Mouse (Mus musculus): ENCODE results near the gene Thpo.

Thpo gene

DNA sequence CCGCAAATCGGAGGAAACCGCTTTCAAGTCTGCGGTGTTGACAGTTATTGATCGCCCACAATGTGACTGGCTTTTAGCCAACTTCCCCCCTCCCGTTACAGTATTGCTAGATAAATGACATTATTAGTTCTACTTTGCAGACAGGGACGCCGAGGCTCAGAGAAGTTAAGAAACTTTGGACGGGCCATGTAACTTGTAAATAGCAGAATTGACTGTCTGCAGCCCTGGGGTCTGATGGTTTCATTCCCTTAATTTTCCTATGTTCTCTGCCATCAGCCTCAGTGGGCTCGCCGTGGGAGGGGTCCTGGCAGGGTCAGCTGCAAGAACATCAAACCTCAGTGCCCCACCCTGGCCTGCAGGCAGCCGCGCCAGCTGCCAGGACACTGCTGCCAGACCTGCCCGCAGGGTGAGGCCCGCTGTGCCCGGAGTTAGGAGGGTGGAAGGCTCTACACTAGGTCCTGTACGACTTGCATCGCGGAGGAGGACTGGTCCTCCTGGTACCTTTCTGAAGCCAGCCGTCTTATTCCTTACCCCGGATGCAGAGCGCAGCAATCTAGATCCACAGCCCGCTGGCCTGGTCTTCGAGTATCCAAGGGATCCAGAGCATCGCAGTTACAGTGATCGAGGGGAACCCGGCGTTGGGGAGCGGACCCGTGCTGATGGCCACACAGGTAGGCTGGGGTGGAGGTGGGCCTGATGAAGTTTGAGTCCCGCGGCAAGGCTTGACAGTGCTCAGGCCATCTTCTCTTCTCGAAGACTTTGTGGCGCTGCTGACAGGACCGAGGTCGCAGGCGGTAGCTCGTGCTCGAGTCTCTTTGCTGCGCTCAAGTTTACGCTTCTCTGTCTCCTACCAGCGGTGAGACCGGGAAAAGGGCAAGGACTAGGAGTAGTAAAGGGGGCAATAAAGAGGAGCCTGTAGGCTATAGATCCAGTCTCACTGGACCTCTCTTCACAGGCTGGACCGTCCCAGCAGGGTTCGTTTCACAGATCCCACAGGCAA lies at the start of gene Thpo:
Gene Thpo, minus strand, starts transcription at position 781 of the 1,000 bp plus-strand sequence.
- no peak for DNase-seq

DNA sequence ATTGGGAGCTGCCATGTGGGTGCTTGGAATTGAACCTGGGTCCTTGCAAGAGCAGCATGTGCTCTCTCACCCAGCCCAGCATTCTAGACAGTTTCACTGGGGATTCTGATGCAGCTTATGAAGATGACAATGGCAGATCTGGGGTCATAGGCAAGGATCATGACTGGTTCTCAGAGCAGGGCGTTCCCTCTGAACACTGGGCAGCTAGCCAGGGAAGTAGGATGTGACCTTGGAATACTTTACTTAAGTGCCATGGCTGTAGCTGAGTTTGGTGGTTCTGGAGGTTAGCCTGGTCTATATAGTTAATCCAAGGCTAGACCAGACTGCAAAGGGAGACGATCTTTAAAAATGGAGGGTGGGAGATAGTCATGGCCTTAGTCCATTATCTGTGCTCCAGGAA lies 49.6 kb upstream of the Thpo start:
- DNase-seq, result no peak

DNA sequence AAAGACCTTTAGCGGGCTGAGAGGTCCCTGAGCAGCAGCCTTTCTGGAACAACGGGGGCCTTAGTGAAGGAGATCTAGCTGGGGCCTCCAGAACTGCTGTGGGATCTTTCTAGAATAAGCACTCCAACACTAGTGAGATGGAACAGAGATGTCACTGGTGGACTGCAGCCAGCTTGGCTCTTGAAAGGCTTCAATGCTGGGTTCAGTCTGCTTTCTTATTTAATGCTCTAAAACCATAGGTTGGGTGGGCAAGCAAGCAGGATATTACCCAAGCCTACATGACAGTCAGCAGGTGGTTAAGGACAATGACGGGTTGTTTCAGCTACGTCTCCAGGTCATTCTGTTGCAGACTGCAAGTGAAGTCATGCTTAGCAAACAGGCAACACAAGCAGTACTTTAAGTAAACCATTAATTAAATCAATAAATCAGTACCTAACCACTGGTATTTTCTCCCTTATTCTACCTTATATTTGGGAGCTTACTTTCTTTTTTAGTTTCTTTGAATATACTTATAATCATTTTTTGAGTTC lies 46.9 kb upstream of the Thpo start:
- DNase-seq, result no peak

DNA sequence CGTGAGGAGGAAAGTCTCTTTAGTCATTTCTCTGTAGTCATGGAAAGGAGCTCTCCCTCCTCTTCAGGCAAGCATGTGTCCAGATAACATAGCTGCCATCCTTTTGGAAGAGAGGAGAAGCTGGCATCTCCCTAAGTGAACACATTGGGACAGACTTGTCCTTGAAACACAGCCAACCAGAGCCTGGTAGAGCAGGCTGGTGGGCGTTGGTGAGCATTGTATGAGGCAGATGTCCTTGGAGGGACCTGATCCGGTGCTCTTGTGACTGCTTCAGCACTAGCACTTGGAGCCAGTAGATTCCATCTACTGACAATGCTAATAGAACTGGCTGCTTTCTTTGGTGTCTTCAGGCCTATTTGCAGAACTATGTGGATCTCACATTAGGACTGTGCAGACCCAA lies 45.5 kb upstream of the Thpo start:
- no peak for DNase-seq

DNA sequence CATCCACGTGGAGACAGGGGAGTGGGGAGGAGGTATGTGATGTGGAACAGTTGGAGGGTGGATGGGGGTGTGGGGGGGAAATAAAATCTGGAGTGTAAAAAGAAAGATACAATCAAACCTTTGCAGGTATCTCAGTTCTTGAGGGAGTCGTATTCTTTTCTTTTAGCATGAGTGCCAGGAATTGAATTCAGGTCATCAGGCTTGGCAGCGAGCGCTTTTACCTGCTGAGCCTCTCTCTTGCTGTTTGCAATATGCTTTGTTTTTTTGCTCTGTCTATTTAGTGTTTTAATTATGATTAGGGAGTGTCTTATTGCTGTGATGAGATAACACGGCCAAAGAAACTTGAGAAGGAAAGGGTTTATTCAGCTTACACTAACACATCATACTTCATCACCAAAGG lies 40.7 kb upstream of the Thpo start:
- no peak for DNase-seq

DNA sequence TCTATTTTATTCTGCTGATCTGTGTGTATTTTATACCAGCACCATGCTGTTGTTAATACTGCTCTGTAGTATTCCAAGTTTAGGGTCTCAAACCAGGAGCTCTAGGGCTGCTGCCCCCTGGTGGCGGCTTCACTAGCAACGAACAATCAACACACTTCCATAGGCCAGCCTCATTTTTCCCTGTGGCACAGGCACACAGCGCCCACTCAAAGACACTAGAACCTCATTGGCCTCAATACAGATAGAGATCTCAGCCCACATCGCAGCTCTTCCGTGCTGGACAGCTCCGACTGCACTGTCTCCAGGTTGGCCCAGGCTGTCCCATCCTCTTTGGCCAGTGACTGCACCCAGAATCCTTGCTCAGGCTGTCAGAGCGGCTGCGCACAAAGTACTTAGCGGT lies 30.9 kb upstream of the Thpo start:
- peak; percentile 42 to 51 for DNase-seq

DNA sequence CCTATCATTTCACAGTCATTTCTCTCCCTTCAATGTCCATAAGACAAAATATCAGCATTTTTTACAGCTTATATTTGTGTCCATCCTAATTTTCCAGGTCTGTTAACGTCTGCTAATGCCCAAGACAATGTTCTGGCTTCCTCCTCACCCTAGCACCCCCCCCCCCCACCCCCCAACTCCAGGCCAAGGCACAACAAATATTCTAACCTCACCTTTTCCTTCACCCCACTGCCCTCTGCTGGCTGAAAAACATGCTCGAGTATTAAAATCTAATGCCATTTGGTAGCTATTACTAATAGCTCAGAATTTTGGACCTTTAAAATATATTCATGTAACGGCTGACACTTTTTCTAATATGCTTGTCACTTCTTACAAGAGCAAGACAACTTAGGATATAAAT lies 27.4 kb upstream of the Thpo start:
- DNase-seq, result peak in 1 of 2 experiments; percentile 13

DNA sequence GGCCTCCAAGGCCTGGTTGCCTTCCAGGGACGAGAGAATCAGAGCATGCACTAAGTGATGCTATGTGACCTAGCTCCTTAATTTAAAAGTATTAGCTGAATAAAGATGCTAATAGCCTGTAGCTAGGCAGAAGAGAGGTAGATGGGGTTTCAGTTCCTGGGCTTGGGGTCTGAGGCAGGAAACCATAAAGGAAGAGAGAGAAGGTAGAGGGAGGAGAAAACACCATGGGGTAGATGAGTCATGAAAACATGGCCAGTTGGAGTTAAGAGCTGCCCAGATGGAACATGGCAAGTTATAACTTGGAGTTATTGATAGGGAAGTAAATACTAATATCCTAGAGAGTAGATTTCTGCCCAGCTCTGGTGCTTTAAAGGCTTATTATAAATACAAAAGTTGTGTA lies 23.1 kb upstream of the Thpo start:
- DNase-seq, result no peak

DNA sequence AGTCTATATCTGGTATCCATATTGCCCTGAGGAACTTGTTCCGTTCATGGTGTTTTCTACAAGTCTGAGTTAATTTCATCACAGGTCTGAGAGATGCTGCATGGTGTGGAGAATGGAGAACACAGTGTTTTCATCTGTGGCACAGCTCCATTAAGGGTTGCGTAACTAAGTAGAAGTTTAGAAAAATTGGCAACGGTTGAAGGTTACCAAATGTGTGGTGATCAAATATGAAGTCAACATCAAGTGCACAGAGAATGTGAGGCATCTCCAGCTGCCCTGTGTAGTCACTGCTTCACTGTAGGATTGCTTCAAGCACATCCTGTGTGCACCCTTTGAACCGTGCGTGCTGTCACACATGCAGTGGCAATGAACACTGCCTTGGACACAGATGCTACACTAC lies 21.7 kb upstream of the Thpo start:
- DNase-seq, result no peak

DNA sequence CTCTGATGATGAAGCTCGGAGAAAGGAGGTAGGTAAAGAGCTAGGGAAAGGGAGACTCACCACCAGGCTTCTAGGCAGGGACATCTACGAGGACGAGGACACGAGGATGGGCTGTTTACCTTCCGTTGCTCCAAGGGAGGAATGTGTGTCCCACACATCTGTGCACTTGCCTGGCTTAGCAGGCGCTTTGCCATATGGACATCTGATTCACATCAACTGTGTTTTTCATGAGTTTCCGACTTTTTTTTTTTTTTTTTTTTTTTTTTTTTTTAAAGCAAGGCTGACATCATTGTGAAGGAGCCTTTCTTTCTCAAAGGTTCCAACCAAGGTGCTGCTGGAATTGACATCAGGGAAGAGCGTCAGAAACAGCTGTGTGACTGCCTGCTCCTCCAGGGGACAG lies 16.2 kb upstream of the Thpo start:
- DNase-seq, result no peak

DNA sequence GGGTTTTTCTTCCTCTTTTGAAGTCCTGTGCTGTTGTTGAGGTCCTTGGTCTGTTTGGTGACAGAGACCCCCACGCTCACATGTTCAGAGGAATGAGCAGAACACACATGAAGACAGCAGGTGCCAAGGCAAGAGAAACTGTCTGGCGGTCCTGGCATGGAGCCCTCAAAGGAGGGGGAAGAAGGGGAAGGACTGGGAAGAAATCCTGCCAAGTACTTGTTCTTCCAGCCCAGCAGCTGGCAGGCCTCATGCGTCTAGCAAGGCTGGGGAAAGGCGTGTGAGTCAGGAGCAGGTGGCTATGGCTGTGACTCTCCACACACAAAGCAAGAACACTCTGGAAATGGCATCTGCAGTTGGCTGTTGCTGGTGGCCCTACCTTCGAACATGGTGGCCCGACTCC lies 12.3 kb upstream of the Thpo start:
- no peak for DNase-seq

DNA sequence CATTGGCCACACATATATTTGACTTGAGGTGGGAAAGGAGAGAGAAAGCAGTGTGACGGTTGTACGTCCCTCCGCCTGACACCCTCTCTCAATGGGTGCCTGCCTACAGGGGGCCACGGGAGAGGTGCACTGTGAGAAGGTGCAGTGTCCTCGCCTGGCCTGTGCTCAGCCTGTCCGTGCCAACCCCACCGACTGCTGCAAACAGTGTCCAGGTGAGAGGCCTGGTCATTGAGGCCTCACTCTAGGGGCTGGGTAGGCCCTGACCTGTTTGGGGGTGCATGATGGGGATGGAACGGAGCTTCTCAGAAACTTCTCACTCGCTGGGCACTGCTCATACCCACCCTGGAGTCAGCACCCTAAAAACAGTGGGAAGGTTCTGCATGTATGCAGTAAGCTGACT lies 5.5 kb upstream of the Thpo start:
- DNase-seq, result no peak

DNA sequence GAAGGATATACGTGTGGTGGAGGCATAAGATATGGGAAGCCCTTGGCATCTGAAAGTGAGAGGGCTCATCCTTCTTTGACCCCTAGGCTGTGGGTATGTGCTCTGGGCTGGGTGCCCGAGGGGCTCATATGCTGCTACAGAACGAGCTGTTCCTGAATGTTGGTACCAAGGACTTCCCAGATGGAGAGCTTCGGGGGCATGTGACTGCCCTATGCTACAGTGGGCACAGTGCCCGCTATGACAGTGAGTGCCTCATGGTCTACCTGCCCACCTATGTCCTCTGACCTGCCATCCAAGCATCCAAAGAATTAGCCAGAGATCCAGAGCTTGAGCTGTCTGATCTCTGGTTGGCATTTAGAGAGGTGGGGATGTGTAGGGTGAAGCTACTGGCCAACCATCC lies 2.5 kb upstream of the Thpo start:
- DNase-seq, result no peak

DNA sequence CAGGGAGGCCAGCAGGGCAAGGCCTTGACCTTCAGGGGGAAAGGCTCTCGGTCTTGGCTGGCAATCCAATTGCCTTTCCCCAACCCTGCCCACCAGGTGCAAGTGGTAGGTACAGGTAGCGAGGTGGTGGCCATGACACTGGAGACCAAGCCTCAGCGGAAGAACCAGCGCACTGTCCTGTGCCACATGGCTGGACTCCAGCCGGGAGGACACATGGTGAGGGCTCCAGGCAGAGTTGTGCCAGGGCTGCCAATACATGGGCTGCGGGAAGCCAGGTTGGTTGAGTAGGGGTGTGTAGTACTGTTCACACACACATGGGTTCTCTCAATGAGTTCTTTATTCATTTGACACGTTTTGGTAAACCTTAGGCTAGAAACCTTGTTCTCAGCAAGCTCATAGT lies 1.9 kb upstream of the Thpo start:
- DNase-seq, result no peak

DNA sequence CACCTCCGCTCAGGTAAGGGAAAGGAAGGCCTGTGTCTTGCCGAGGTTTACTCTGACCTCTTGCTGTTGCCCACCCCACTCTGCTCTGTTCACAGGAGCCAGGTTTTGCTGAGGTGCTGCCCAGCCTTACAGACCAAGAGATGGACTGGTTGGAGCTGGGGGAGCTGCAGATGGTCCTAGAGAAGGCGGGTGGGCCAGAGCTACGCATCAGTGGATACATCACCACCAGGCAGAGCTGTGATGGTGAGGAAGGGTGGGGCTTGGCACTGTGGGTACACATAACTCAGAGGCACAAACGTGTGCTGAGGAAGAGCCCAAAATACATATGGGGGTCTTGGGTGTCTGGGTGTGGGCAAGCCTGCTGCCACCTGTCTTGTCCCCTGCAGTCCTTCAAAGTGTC lies 1.3 kb upstream of the Thpo start:
- DNase-seq, result no peak

DNA sequence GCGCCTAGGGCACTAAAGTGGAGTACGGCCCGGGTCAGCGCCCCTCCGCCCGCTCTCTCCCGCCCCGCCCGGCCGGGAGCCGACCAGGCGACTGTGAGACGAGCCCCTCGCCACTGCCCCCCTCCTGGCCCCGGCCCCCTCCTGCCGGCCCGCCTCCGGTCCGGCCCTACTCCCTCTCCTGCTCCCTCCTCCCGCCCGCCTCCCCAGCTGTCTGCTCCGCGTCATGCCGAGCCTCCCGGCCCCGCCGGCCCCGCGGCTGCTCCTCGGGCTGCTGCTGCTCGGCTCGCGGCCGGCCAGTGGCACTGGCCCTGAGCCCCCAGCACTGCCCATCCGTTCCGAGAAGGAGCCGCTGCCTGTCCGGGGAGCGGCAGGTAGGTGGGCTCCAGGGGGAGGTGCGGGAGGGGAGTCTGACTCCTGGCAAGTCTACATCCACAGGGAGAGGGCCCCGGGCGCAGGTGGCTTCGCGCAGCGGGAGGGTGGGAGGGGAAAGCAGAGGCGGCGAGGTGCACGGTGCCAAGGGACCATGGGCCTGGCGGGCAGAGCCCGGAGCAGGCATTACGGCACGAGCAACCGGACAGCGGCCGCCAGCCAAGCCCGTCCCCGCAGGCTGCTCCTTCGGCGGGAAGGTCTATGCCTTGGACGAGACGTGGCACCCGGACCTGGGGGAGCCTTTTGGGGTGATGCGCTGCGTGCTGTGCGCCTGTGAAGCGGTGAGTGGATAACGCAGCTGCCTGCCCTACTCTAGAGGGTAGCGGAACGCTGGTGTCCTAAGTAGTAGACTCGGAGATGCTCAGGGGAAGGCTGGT lies 1.2 kb downstream of the Thpo start, which contains the start of gene Chrd:
Gene Chrd, plus strand, starts transcription at position 203 of the 806 bp plus-strand sequence.
- no peak for DNase-seq

DNA sequence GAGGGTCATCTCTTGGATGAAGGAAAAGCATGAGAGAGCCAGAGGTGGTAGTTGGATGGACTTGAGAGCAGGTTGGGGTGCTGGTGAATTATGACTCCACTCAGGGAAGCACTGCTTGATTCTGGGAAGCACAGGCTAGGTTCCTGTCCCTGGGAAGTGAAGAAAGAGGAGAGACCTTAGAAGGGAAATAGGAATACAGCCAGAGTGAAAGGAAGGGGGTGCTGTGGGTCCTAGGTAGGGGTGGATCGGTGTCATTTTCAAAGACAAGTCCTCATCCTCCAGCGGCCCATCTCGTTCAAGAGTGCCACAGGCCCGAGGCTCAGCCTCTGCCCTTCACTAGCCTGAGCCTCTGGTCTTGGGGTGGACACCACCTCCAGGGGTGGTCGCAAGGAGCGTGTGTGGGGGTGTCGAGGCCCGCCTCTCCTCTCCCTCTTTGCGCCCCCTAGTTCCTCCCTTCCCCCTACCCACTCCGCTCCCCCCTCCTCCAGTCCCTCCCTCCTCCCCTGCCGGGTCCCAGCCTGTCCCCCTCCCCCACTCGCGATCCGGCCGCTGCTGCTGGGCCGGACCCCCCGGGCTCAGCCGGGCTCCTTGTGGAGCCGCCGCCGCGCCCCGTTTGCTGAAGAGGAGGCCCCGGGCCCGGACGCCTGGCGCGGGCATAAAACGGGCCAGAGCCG lies 1.9 kb downstream of the Thpo start:
- no peak for DNase-seq

DNA sequence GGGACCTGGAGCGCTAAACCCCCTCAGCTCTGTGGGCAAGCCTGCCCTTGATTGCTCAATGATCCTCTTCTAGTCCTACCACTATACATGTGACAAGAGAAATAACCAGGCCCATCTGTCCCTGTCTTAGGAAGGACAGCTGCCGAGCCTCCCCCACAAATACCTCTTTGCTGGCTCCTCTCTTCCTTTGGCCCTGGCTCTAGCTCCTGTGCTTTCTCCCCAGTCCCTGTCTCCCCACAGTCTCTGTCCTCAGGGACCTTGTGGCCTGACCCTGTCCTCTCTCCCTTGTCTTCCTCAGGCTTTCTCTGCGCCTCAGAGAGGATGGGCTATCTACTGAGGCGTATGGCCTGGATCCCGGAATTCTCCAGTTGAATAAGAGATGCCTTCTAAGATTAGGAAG lies 2.6 kb downstream of the Thpo start:
- no peak for DNase-seq

DNA sequence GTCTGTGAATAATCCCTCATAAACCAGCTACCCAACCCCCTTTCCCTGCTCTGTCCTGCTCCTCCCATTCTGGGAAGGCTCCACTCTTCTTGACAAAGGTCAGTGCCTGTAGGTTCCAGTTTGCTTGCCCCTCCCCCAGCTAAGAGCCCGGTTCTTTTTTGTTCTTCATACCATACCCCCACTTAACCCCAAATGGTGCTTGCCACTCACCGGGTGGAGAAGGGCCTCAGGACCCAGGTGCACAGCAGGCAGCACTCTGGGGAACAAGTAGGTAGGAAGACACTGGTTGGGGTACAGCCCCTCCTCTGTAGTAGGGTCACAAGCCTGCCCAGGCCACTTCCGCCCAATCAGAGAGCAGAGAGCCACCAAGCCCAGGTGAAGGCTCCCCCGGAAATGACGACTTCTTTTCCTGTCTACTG lies 4.0 kb downstream of the Thpo start:
- no peak for DNase-seq

DNA sequence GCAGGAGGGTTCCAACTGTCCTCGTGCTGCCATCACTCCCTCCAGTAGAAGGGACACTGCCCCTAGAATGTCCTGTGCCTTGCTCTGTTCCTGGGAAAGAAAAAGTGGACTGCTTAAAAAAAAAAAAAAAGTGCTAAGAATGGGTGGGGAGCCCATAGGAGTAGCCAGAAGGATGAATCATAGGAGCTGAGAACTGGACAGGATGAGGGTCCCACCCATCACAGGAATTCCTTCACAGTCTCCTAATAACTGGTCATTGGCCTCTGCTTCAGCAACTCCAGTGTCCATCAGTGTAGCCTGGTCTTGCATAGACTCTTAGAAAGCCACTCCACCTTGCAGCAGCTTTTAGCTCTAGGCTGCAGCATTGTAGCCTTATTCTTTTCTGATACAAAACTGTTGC lies 7.9 kb downstream of the Thpo start:
- no peak for DNase-seq

DNA sequence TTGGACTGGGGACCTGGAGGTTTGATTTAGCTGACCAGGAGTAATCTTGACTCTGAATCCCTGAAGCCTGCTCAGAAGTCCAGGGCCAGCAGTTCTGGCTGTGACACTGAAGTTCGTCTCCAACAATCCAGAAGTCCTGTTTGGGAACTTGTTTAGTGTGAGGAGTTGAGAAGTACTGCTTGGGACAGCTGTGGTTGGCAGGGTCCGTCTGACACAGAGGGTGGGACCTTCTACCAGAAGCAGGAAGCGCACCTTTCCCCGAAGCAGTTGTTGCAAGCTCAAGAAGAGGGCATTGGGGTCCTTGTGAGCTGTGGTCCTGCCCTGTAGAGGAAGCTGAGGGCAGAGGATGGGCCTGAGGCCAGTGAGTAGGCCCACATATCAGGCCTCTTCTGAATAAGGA lies 8.6 kb downstream of the Thpo start:
- DNase-seq, result no peak

DNA sequence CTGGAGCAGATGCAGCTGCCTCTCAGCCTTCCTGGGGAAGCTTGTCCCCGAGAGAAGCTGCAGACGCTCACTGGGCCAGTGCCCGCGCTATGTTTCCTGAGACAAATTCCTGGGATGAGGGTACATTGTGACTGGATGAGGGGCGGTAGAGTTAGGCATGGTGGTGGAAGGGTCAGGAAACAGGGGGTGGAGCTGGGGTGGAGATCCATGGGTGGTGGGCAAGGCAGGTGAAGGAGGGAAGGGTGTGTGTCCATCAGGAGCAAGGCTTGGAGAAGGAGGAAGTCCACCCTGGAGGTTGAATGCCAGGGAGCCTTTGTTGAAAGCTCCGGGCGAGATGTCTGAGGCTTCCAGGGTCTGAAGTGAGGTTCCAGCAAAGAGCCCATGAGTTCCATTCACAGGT lies 9.0 kb downstream of the Thpo start:
- no peak for DNase-seq

DNA sequence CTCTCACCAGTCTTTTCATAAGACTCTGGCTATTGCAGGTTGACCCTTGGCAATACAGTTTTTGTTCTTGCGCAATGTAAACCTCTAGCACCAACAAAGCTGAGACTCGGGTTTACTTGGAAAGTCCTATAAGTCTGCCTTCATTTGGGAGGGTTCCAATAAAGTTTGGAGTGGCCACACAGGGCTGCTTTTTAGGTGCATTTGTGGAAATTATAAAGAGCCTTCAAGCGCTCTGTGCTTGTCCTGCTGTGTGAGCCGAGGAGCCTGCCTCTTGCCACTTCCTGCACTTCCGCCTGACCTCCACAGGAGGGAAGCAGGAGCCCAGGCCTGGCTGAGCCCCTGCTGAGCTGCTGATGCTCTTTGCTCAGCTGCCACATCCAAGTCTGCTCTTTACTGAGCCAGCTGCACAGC lies 10.0 kb downstream of the Thpo start:
- peak; percentile 23 to 31 for DNase-seq
